Mouse (Mus musculus) megakaryocyte, embryonic 14.5 days (primary cell): ENCODE results near the gene Ifi27.
"Not testable (repeated sequence)": the region's sequence is repeated elsewhere in the genome, so short reads cannot be mapped to it uniquely, and the experiment has no call there.

Experiments used
- FLI1 ChIP-seq: IDR thresholded peaks from 2 replicates; pipeline ENCODE4 v1.6.1; 2012; ENCODE audit warnings: low read length, inconsistent platforms, mixed read lengths
- GATA1 ChIP-seq: IDR thresholded peaks from 3 replicates; pipeline ENCODE4 v1.6.1; 2012; ENCODE audit warnings: mixed read lengths, low read length, inconsistent platforms, borderline replicate concordance

DNA sequence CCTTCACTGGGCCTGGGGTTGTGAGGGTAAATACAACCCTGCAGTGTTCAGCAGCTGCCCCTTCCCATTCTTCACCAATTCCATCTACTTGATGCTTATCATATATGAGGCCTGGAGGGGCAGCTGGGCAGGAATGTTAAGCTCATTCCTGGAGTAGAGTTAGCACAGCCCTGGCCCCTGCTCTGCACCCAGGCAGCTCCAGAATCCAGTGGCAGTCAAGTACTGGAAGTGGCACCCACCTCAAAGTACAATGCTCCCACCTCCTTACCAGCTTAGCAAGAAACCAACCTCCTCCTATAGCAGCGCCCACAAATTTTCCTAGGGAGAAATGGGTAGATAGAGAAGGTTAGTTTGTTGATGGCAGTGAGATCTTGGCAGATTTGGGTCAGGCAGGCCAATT, 22.7 kb downstream of the Ifi27 start:
- TF ChIP-seq GATA1, FLI1: not testable (repeated sequence)
